In genomic region chr5:115633060-115633459, GRCm38 (mm10) we compare ENCODE assay signal across 7 mouse cellular contexts. TPM values are rescaled to one million over a fixed set of nuclear protein-coding genes. Genes with fewer than 3 reads are reported as not detected.
DNase-seq lines count a peak whose midpoint lies in the region; ATAC-seq and TF ChIP-seq lines count a peak whose summit lies in the region.

No protein-coding gene starts in this region.

- H3K9ac ChIP-seq in lung, embryonic 14.5 days: peak overlapping the region; percentile 89
- peak overlapping the region; percentile 90 for H3K9ac ChIP-seq in embryonic facial prominence, embryonic 14.5 days (ENCODE audit: low read depth, low read length)
- peak overlapping the region; percentile 90 for H3K9ac ChIP-seq in intestine, embryonic 16.5 days (ENCODE audit: low read depth, low read length)
- peak overlapping the region; percentile 89; the same call in 1 of the 2 replicates for H3K9ac ChIP-seq in neural tube, embryonic 14.5 days (replicated peaks; ENCODE audit: low read depth, low read length)

- 40% methylated on average over 4 of the region's 4 CpGs for WGBS in lung, embryonic 14.5 days
- 49% methylated on average over 4 of the region's 4 CpGs for WGBS in embryonic facial prominence, embryonic 14.5 days
- 40% methylated on average over 4 of the region's 4 CpGs for WGBS in intestine, embryonic 16.5 days
- WGBS in neural tube, embryonic 14.5 days: 55% methylated on average over 4 of the region's 4 CpGs

- peaks cover 21% of the 10 kb centered on the region; the same call in 1 of the 2 replicates for H3K36me3 ChIP-seq in lung, embryonic 14.5 days (ENCODE audit: insufficient read depth)
- H3K36me3 ChIP-seq in embryonic facial prominence, embryonic 14.5 days (ENCODE audit: control insufficient read depth, insufficient read depth, low read length): 0 out of 2 replicates have a peak, but pooled peaks cover 6% of the 10 kb centered on the region
- no peaks in the 10 kb centered on the region for H3K36me3 ChIP-seq in intestine, embryonic 16.5 days (ENCODE audit: control insufficient read depth, insufficient read depth, low read length)
- H3K36me3 ChIP-seq in neural tube, embryonic 14.5 days (ENCODE audit: control insufficient read depth, insufficient read depth, low read length): no peaks in the 10 kb centered on the region

- peak overlapping the region; percentile 84 for H3K4me3 ChIP-seq in lung, embryonic 14.5 days (ENCODE audit: low read depth, low read length)
- peak overlapping the region; percentile 80 for H3K4me3 ChIP-seq in embryonic facial prominence, embryonic 14.5 days (ENCODE audit: low read depth, low read length)
- H3K4me3 ChIP-seq in intestine, embryonic 16.5 days (ENCODE audit: low read length): peak overlapping the region; percentile 86
- peak overlapping the region; percentile 71 for H3K4me3 ChIP-seq in neural tube, embryonic 14.5 days (ENCODE audit: low read depth, low read length)

- peak; percentile 13 for DNase-seq in lung, embryonic 14.5 days
- DNase-seq in lung, postnatal 4 days: no peak
- no peak for DNase-seq in embryonic facial prominence, embryonic 14.5 days (ENCODE audit: low spot score)
- DNase-seq in left cerebral cortex, postnatal 25 days (ENCODE audit: low spot score in 2 of 2): no peak
- DNase-seq in gastrocnemius, postnatal 4 days (ENCODE audit: low spot score in 2 of 2): no peak

- H3K9me3 ChIP-seq in lung, embryonic 14.5 days (ENCODE audit: low read depth, low read length): no peaks in the 10 kb centered on the region
- H3K9me3 ChIP-seq in embryonic facial prominence, embryonic 14.5 days (ENCODE audit: control insufficient read depth, low read length): no peaks in the 10 kb centered on the region
- H3K9me3 ChIP-seq in intestine, embryonic 16.5 days (ENCODE audit: control insufficient read depth, low read length): no peaks in the 10 kb centered on the region
- no peaks in the 10 kb centered on the region for H3K9me3 ChIP-seq in neural tube, embryonic 14.5 days (ENCODE audit: control insufficient read depth, low read length)

- peak overlapping the region; percentile 75 for H3K4me2 ChIP-seq in lung, embryonic 14.5 days
- H3K4me2 ChIP-seq in embryonic facial prominence, embryonic 14.5 days (ENCODE audit: low read depth, low read length): peak overlapping the region; percentile 76
- peak overlapping the region; percentile 69 for H3K4me2 ChIP-seq in intestine, embryonic 16.5 days (ENCODE audit: low read depth, low read length)
- peak overlapping the region; percentile 83 for H3K4me2 ChIP-seq in neural tube, embryonic 14.5 days (ENCODE audit: low read depth, low read length)

- no peaks in the 10 kb centered on the region for H3K27me3 ChIP-seq in lung, embryonic 14.5 days (ENCODE audit: insufficient read depth, low read length)
- no peaks in the 10 kb centered on the region for H3K27me3 ChIP-seq in embryonic facial prominence, embryonic 14.5 days (replicated peaks; ENCODE audit: control insufficient read depth, insufficient read depth, low read length)
- no peaks in the 10 kb centered on the region for H3K27me3 ChIP-seq in intestine, embryonic 16.5 days (replicated peaks; ENCODE audit: control insufficient read depth, insufficient read depth, low read length)
- H3K27me3 ChIP-seq in neural tube, embryonic 14.5 days (ENCODE audit: control insufficient read depth, insufficient read depth, low read length): no peaks in the 10 kb centered on the region

- intact Hi-C loops in left cerebral cortex, postnatal 25 days (cut with DNase I): loop anchor here (5.0 kb wide), 1 partner anchor 61 kb away; no protein-coding TSS in a partner anchor

- H3K4me1 ChIP-seq in lung, embryonic 14.5 days (ENCODE audit: insufficient read depth): peaks cover 8% of the 10 kb centered on the region
- H3K4me1 ChIP-seq in embryonic facial prominence, embryonic 14.5 days (ENCODE audit: control insufficient read depth, insufficient read depth, low read length): peaks cover 20% of the 10 kb centered on the region
- H3K4me1 ChIP-seq in intestine, embryonic 16.5 days (ENCODE audit: control insufficient read depth, insufficient read depth, low read length): peaks cover 28% of the 10 kb centered on the region
- H3K4me1 ChIP-seq in neural tube, embryonic 14.5 days (ENCODE audit: control insufficient read depth, insufficient read depth, low read length): peaks cover 30% of the 10 kb centered on the region

- ATAC-seq in lung, embryonic 14.5 days (ENCODE audit: insufficient read depth): 0 out of 2 replicates have a peak, but pooled peaks have one; percentile 0
- no peak for ATAC-seq in embryonic facial prominence, embryonic 14.5 days (ENCODE audit: low read depth)
- ATAC-seq in intestine, embryonic 16.5 days: no peak
- no peak for ATAC-seq in neural tube, embryonic 14.5 days (ENCODE audit: low read depth)

- no peak for TF ChIP-seq CTCF in lung, embryonic 14.5 days (IDR thresholded peaks at IDR 0.05; ENCODE audit: low read depth)

- H3K27ac ChIP-seq in lung, embryonic 14.5 days (ENCODE audit: low read depth): peak overlapping the region; percentile 13; the same call in 1 of the 2 replicates
- H3K27ac ChIP-seq in embryonic facial prominence, embryonic 14.5 days (replicated peaks; ENCODE audit: low read depth, low read length): peak overlapping the region; percentile 90; the same call in 1 of the 2 replicates
- no peak overlapping the region for H3K27ac ChIP-seq in intestine, embryonic 16.5 days (ENCODE audit: low read length)
- H3K27ac ChIP-seq in neural tube, embryonic 14.5 days (ENCODE audit: low read depth, low read length): no peak overlapping the region

RNA-seq across cellular contexts. Expression of gene Rab35, which starts 1.4 kb away (rescaled TPM):
- polyA plus RNA-seq in lung, embryonic 14.5 days (2014; fragmentation: Nextera tagmentation; extraction: Ambion mirVana): 18.8 and 19.9 TPM in 2 replicates
- 18.9 and 19.3 TPM in 2 replicates for polyA plus RNA-seq in embryonic facial prominence, embryonic 14.5 days (2014; fragmentation: Nextera tagmentation; extraction: Ambion mirVana)
- 4.4 and 5.1 TPM in 2 replicates for polyA plus RNA-seq in intestine, embryonic 16.5 days (2015; fragmentation: Nextera tagmentation; extraction: Ambion mirVana)
- polyA plus RNA-seq in neural tube, embryonic 14.5 days (2014; fragmentation: Nextera tagmentation; extraction: Ambion mirVana): 22.0 and 23.4 TPM in 2 replicates
- total RNA-seq in left cerebral cortex, postnatal 25 days (2021): 10 to 100 TPM; 86.0 to 96.7 TPM
- 10 to 100 TPM; 43.1 to 46.8 TPM for total RNA-seq in gastrocnemius, postnatal 4 days (2021)

Comparison
In these comparisons a context has a peak if more than half of its experiments do, and no peak if none do; other contexts are left out.
1. H3K27ac ChIP-seq: peak in lung, embryonic 14.5 days (single experiment) and embryonic facial prominence, embryonic 14.5 days (single experiment); none in intestine, embryonic 16.5 days (single experiment) and neural tube, embryonic 14.5 days (single experiment).
2. Peak in every context shown above with its lines, with median percentiles within 50 percentile points of each other: H3K4me2 ChIP-seq, H3K4me3 ChIP-seq and H3K9ac ChIP-seq.